Mouse (Mus musculus): ENCODE results near the gene Rpl9-ps1.

The Rpl9-ps1 gene

DNA sequence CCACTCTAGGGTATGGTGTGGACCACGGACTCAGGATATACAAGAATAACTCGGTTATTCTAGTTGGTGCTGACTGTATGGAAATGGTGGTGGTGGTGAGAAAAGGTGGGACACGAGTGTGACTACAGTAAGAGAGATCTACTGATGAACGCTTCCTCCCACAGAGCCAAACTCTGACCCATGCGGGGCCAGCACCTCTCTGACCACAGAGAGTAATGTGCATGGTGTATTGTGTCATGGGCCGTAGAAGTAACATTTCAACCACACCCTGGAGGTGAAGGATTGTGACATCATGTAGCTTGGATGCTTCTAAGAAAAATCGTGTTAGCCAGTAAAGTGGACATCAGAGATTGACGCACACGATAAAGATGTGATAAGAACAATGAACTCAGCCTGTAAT, 16.6 kb downstream of the Rpl9-ps1 start:
- no peak for DNase-seq (ENCODE audit: extremely low spot score, low read depth, low spot score)

DNA sequence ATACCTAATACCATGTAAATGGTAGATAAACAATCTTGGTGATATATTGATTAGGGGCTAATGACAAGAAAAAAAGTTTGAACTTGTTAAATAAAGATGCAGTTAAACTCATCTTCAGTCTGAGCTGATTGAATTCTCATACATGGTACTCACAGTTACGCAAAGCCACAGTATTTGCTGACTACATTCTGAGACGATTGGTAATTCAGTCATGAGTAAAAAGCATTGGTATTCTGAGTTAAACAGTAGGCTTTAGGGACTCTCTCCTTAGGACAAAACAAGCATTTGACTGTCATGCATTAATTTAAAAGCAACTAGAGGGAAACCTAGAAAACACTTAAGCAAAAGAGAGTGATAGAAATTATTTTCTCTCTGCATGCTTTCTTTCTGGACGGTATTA, 21.8 kb downstream of the Rpl9-ps1 start:
- DNase-seq (ENCODE audit: extremely low spot score, low read depth, low spot score) = no peak

DNA sequence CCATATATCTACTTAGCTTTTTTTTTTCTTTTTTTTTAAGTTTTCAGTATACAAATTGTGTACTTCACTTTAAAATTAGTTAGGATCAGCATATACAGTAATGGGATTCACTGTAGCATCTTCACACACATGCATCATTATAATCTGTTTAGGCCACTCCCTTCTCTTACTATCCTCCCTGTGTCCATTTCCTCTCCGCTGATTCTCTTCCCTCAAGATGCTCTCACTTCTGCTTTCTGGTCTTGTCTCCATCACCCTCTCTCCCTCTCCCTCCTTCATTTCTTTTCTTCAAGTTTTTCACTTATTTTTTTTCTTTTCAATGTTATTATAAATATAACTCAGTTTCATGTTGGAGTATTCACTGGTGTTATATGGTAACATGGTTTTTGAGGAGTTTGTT, 26.4 kb downstream of the Rpl9-ps1 start:
- DNase-seq (ENCODE audit: extremely low spot score, low read depth, low spot score) = no peak

DNA sequence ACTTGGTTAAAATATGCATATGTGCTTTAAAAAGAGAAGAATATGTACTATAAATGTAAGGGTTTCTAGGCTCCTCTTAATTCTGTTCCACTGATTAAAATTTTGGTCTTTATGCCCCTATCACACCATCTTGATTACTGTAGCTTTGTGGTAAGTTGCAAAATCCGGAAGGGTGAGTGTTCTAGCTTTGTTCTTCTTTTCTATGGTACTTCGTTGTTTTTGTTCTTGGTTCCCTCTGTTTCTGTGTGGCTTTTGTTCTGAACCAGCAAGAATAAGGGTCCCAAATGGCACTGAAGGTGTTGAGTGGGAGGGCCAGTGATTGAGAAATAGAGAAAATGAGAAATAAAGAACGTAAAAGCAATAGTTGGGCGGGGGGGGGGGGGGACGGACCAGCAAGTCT, 27.2 kb downstream of the Rpl9-ps1 start:
- no peak for DNase-seq (ENCODE audit: extremely low spot score, low read depth, low spot score)

DNA sequence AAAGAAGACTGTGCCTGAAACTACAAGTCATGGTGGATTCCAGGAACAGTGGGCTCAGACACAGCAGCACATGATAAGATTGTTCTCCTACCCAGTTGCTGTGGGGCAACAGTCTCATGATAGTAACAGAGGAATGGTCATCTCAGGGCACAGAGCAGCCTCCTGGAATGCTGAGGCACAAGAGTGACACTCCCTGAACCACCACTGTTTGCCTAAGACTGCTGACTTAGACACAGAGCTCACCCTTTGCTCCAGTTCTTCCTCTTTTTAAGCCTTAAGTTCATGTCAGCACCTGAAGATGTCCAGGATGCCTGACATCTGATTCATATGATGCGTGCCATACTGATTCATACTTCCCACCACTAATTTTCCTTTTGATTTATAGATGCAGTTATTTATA, 28.8 kb downstream of the Rpl9-ps1 start:
- DNase-seq (ENCODE audit: extremely low spot score, low read depth, low spot score) = no peak

DNA sequence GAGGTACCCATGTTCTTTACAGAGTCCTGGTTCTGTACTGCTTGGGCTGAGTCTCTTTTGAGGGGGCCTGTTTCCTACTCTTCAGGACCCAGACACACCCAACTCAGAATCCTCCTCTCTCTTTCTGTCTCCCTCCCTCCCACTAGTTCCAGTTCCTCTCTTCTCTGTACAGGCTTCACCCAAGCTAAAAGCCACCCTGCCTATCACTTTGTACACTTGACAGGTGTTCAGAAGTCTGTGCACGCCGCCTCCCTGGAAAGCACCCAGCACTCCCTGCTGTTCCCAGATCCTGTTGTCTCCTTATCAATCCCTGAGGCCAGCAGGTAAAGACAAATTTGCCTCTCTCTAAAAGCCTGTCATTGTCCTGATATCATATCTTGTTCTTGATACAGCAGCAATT, 34.5 kb downstream of the Rpl9-ps1 start:
- no peak for DNase-seq (ENCODE audit: extremely low spot score, low read depth, low spot score)

DNA sequence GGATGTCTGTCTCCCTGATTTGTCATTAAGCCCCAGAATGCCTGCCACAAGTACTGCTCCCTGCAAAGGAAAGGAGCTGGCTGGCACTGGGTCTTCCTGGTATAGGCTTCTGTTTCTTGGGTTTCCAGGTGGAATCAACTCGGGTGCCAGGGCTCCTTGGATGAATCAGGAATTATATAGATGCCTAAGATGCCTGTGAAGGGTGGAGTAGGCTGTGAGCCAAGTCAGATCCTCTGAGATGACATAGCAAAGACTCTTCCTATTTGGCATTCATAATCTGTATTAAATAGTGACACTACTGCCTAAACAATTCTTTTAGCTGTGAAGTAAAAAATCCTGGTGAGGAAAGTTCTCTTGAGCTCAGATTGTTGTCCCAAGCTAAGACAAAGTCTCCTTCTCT, 39.0 kb downstream of the Rpl9-ps1 start:
- no peak for DNase-seq (ENCODE audit: extremely low spot score, low read depth, low spot score)

DNA sequence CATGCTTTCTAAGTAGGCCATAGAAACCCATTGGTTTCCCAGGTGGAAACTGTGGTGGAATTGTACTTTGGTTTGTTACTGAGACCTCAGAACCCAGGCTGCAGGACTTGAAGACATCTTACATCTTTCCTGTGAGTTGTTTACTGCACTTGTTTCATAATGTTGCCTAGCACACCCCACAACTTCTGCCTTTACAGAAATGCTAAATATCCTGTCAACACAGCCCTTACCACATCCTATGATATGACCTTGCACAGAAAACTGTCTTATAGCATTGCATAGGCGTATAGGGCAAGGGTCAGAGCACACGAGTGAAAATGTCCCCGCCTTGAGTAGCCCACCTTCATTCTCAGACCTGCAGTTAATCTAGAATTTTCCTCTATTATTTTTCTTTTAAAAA, 39.9 kb downstream of the Rpl9-ps1 start:
- DNase-seq (ENCODE audit: extremely low spot score, low read depth, low spot score) = no peak

DNA sequence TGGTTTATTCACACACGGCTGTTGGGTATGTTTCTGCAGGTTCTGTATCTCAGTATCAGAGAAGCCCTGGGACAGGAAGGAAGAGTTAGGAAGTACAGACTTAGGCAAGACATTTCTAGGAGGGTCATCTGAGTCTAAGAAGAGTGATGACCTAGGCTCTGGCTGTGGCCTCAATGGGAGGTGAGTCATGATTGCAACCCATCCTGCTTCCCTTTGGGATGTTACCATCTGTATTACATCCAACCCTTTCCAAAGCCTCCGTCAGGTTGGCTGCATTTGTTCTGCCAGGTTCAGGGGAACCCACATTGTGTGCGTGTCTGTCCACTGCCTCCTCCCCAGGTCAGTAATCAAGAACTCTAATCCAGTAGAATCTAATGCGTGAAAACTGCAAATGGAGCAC, 40.7 kb downstream of the Rpl9-ps1 start:
- no peak for DNase-seq (ENCODE audit: extremely low spot score, low read depth, low spot score)

DNA sequence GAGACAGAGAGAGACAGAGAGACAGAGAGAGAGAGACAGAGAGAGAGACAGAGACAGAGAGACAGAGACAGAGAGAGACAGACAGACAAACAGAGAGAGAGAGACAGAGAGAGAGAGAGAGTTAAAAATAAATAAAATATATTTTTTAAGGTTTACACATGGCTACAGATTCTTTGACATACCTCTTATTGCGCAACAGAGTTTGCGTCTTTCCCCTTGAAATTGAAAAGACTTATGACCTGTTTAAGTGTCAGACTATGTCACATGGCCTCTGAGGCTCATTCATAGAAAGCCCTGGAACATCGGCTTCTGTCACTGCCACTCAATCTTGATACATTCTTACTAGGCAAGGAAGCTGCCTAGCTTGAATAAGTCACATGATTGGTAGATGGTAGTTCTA, 42.0 kb downstream of the Rpl9-ps1 start:
- no peak for DNase-seq (ENCODE audit: extremely low spot score, low read depth, low spot score)

DNA sequence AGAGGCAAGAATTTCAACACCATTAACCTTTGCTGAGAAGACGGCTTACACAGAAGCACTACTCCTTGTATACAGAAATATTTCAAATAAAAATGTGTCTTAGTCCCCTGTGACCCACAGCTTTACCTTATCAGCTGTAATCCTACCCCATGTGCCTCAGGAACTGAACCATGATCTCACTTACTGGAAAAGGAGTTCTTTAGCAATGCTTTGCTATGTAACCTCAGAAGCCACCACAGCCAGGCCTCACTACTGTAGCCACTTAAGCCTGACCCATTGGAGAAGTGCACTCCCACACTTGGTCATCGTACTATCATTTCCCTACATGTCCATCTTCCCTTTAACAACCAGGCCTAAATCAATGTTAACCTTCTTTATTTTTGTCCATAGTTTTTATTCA, 44.8 kb downstream of the Rpl9-ps1 start:
- no peak for DNase-seq (ENCODE audit: extremely low spot score, low read depth, low spot score)

DNA sequence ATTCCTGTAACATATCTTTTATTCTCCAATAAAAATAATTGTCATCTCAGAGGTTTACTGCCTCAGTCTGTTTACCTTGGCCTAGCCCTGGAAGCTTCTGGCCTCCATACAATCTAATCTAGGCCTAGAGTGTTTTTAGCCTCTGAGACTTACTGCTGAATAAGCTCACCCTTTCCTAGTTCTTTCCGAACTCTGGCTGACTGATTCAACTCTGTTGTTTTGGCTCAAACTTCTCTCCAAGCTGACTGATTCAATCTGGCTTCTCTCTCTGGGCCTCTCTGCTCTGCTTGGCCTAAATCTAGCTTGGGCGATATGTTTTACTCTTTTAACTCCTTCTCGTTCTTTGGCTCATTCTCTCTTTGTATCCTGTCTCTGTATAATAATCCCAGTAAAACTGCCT, 46.4 kb downstream of the Rpl9-ps1 start:
- no peak for DNase-seq (ENCODE audit: extremely low spot score, low read depth, low spot score)

DNA sequence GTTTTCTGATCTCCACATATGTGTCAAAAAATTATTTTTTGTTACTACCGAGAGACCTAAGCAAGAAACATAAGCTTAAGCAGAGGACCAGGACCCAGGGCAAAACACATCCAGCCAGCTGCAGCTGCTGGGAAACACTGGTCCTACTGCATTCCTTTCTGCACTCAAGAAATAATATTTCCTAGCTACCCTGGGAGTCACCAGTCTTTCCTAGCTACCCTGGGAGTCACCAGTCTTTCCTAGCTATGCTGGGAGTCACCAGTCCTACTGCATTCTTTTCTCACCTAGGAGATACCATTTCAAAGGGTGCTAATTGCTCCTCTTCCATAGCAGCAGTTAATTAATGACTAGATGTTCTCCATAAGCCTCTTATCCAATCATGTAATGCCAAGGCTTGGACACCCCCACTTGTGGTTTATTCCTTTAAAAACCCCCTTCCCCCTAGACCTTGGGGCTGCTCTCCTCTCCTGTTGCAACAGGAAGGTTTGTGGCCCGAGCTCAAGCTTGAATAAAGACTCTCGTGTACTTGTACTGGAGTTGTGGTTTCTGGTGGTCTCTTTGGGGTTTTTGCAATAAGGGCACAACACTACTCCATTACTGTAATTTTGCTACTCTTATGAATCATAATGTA, 47.1 kb downstream of the Rpl9-ps1 start:
- DNase-seq (ENCODE audit: extremely low spot score, low read depth, low spot score) = no peak

DNA sequence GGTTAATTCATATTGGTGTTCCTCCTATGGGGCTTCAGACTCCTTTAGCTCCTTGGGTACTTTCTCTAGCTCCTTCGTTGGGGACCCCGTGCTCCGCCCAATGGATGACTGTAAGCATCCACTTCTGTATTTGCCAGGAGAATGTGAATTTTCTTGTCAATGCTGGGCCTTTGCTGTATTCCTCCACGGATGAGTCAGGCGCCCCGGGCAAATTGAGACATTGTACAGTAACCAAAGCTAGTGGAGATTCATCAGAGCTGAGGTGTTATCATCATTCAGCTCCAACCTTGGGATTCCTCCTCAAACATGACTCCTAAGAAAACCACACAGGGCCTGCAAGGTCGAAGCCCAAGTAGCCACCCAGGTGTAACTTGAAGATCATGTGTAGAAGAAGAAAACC, 47.6 kb downstream of the Rpl9-ps1 start:
- no peak for DNase-seq (ENCODE audit: extremely low spot score, low read depth, low spot score)

DNA sequence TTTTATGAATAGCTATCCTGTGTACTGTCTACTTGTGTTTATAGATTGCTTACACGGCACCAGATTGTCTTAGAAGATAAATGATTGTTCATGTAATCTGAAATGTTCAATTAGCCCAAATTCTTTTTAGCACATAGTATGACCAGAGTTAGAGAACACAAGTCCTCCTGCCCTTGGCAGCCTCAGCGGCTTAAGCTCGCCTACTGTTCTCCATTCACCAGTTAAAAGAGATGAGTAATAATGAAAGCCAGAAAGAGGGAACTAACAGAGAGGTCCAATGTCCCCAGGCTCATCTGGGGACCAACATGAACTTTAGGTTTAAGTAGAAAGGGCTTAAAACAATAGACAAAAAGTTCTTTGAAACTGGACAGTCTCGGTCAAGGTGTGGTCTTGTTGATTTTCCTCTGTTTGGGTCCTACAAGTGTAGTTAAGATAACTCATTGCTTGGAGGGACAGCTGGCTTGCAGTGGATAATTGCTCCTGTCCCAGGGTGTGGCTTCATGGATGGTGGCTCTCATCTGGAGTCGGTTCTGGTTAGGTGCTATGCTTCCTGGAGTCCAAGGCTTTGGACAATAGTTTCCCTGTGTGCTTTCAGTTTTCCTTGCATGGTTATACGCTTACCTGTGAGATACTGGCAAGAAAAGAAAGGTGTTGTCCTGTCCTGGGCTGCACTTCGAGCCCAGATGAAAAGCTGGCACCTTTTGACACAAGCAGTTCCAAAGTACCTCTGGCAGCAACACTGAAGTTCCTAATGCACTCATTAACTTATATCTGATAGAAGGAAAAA, 49.6 kb downstream of the Rpl9-ps1 start:
- DNase-seq (ENCODE audit: extremely low spot score, low read depth, low spot score) = no peak
